Comparison of ENCODE assay signal across 8 mouse cellular contexts in genomic region chr9:72169728-72170188, GRCm38 (mm10). TPM values are rescaled to one million over a fixed set of nuclear protein-coding genes. Genes with fewer than 3 reads are reported as not detected.
DNase-seq lines count a peak whose midpoint lies in the region; ATAC-seq and TF ChIP-seq lines count a peak whose summit lies in the region.

No protein-coding gene starts in this region.

- TF ChIP-seq CTCF in spleen, adult 2 months (IDR thresholded peaks at IDR 0.05; ENCODE audit: extremely low read depth, insufficient read depth, insufficient read length, insufficient replicate concordance) = no peak

- WGBS in spleen, adult 2 months = 18% methylated on average over 12 of the region's 12 CpGs
- WGBS in forebrain, embryonic 13.5 days = 7% methylated on average over 12 of the region's 12 CpGs
- WGBS in limb, embryonic 10.5 days = 1% methylated on average over 12 of the region's 12 CpGs
- WGBS in stomach, embryonic 14.5 days = 5% methylated on average over 12 of the region's 12 CpGs

- no peak overlapping the region for H3K27ac ChIP-seq in spleen, adult 2 months (ENCODE audit: insufficient read depth, low read length)
- H3K27ac ChIP-seq in forebrain, embryonic 13.5 days = no peak overlapping the region
- H3K27ac ChIP-seq in limb, embryonic 10.5 days = peak overlapping the region; percentile 92
- no peak overlapping the region for H3K27ac ChIP-seq in stomach, embryonic 14.5 days (ENCODE audit: low read length)

- no peaks in the 10 kb centered on the region for H3K9me3 ChIP-seq in forebrain, embryonic 13.5 days (replicated peaks)
- H3K9me3 ChIP-seq in limb, embryonic 10.5 days (replicated peaks) = no peaks in the 10 kb centered on the region
- no peaks in the 10 kb centered on the region for H3K9me3 ChIP-seq in stomach, embryonic 14.5 days (ENCODE audit: control insufficient read depth, low read depth, low read length)

- no peaks in the 10 kb centered on the region for H3K27me3 ChIP-seq in spleen, adult 2 months (ENCODE audit: control insufficient read depth, insufficient read depth, low read length)
- H3K27me3 ChIP-seq in forebrain, embryonic 13.5 days = no peaks in the 10 kb centered on the region
- no peaks in the 10 kb centered on the region for H3K27me3 ChIP-seq in limb, embryonic 10.5 days (ENCODE audit: low read depth, poor library complexity, severe bottlenecking)
- no peaks in the 10 kb centered on the region for H3K27me3 ChIP-seq in stomach, embryonic 14.5 days (ENCODE audit: control insufficient read depth, insufficient read depth, low read length)

- no peak for TF ChIP-seq POLR2A in spleen, adult 2 months (IDR thresholded peaks at IDR 0.05; ENCODE audit: low read depth, low read length)

- peak overlapping the region; percentile 61 for H3K4me2 ChIP-seq in forebrain, embryonic 13.5 days
- H3K4me2 ChIP-seq in stomach, embryonic 14.5 days (replicated peaks; ENCODE audit: low read depth, low read length) = peak overlapping the region; percentile 49

- H3K9ac ChIP-seq in forebrain, embryonic 13.5 days = peak overlapping the region; percentile 43
- no peak overlapping the region; the same call in 1 of the 2 replicates for H3K9ac ChIP-seq in stomach, embryonic 14.5 days (replicated peaks; ENCODE audit: low read depth, low read length)

- H3K4me3 ChIP-seq in spleen, adult 2 months (ENCODE audit: extremely low read depth, insufficient read depth, insufficient read length) = peak overlapping the region; percentile 41
- peak overlapping the region; percentile 31 for H3K4me3 ChIP-seq in forebrain, embryonic 13.5 days
- peak overlapping the region; percentile 45 for H3K4me3 ChIP-seq in limb, embryonic 10.5 days
- H3K4me3 ChIP-seq in stomach, embryonic 14.5 days (ENCODE audit: low read depth, low read length) = peak overlapping the region; percentile 25

- no peaks in the 10 kb centered on the region for H3K36me3 ChIP-seq in spleen, adult 2 months (ENCODE audit: control insufficient read depth, insufficient read depth, low read length)
- no peaks in the 10 kb centered on the region for H3K36me3 ChIP-seq in forebrain, embryonic 13.5 days (ENCODE audit: poor library complexity, severe bottlenecking)
- H3K36me3 ChIP-seq in limb, embryonic 10.5 days = no peaks in the 10 kb centered on the region
- H3K36me3 ChIP-seq in stomach, embryonic 14.5 days (ENCODE audit: control insufficient read depth, insufficient read depth, low read length) = no peaks in the 10 kb centered on the region

- peak in 1 of 2 experiments; percentile 25 for DNase-seq in spleen, adult 2 months (ENCODE audit: low read depth in 1 of 2, low spot score in 2 of 2)
- DNase-seq in spleen, adult 12 weeks (ENCODE audit: low spot score) = no peak
- peak; percentile 63 for DNase-seq in heart, postnatal 4 days
- DNase-seq in limb, embryonic 10.5 days (ENCODE audit: low spot score) = peak; percentile 64
- DNase-seq in mesoderm, embryonic 11.5 days (ENCODE audit: low read depth, low spot score) = peak; percentile 47
- no peak for DNase-seq in right cerebral cortex, postnatal 14 days

- H3K4me1 ChIP-seq in spleen, adult 2 months (ENCODE audit: control insufficient read depth, insufficient read depth, insufficient read length) = peaks cover 6% of the 10 kb centered on the region
- peaks cover 13% of the 10 kb centered on the region for H3K4me1 ChIP-seq in forebrain, embryonic 13.5 days
- H3K4me1 ChIP-seq in limb, embryonic 10.5 days = peaks cover 24% of the 10 kb centered on the region
- 0 out of 2 replicates have a peak, but pooled peaks cover 6% of the 10 kb centered on the region for H3K4me1 ChIP-seq in stomach, embryonic 14.5 days (ENCODE audit: control insufficient read depth, insufficient read depth, low read length)

- no peak; the same call in 1 of the 2 replicates for ATAC-seq in forebrain, embryonic 13.5 days
- no peak for ATAC-seq in stomach, embryonic 14.5 days (ENCODE audit: insufficient number of reproducible peaks, insufficient read depth, low FRiP score, low read depth)

RNA-seq across cellular contexts. Expression of gene Tcf12, which starts 58.1 kb away (rescaled TPM):
- polyA plus RNA-seq in spleen, adult 2 months (2012; rRNA removed) = 52.1 and 52.5 TPM in 2 replicates
- 83.1 and 84.3 TPM in 2 replicates for polyA plus RNA-seq in forebrain, embryonic 13.5 days (2015; fragmentation: Nextera tagmentation; extraction: Ambion mirVana)
- total RNA-seq in heart, postnatal 4 days (2021) = 10 to 100 TPM; 77.3 to 81.9 TPM
- polyA plus RNA-seq in limb, embryonic 10.5 days (2016; fragmentation: Nextera tagmentation; extraction: Ambion mirVana) = 201 and 216 TPM in 2 replicates
- 80.0 and 87.7 TPM in 2 replicates for polyA plus RNA-seq in stomach, embryonic 14.5 days (2014; fragmentation: Nextera tagmentation; extraction: Ambion mirVana)

Comparison
In these comparisons a context has a peak if more than half of its experiments do, and no peak if none do; other contexts are left out.
1. DNase-seq: peak in heart, postnatal 4 days (single experiment), limb, embryonic 10.5 days (single experiment) and mesoderm, embryonic 11.5 days (single experiment); none in spleen, adult 12 weeks (single experiment) and right cerebral cortex, postnatal 14 days (single experiment).
2. Peak in every context shown above with its lines, with median percentiles within 50 percentile points of each other: H3K4me3 ChIP-seq.